Mouse (Mus musculus) ES-E14 (cell line): ENCODE measurements around the gene Aoc2. TPM values are rescaled to one million over a fixed set of nuclear protein-coding genes. Genes with fewer than 3 reads are reported as not detected.
A peak's percentile ranks its signal among the peaks of the same experiment; 100 is the strongest.
"Not testable (repeated sequence)": the region's sequence is repeated elsewhere in the genome, so short reads cannot be mapped to it uniquely, and the experiment has no call there.

Source experiments
- DNase-seq: peaks from one replicate; pipeline ENCODE4 v3.0.0-alpha.2; 2013; ENCODE audit warnings: low read depth, low spot score
- H3K27ac ChIP-seq: 2 replicates; pipeline ENCODE4 v1.5.1; 2012; ENCODE audit warnings: low read depth, mild to moderate bottlenecking, low read length, moderate library complexity, mixed read lengths; ENCODE audit not compliant: poor library complexity, insufficient read depth, severe bottlenecking
- H3K36me3 ChIP-seq: 2 replicates; pipeline ENCODE4 v1.6.1; 2012; ENCODE audit warnings: mild to moderate bottlenecking, low read length, moderate library complexity, mixed read lengths; ENCODE audit not compliant: control insufficient read depth, poor library complexity, insufficient read depth, severe bottlenecking
- H3K4me1 ChIP-seq, 2 experiments: fragments of 150-350 bp in 1 of 2; sonication (generic) in 1 of 2; 2 replicates each; pipeline ENCODE4 v1.6.1; 2012; ENCODE audit warnings: low read length in 2 of 2, mild to moderate bottlenecking in 1 of 2, mixed read lengths in 1 of 2; ENCODE audit not compliant: control insufficient read depth in 2 of 2, insufficient read depth in 2 of 2, poor library complexity in 1 of 2
- H3K4me3 ChIP-seq, 2 experiments: fragments of 150-350 bp in 1 of 2; sonication (generic) in 1 of 2; 2 replicates each; pipeline ENCODE4 v1.5.1; 2012; ENCODE audit warnings: low read length in 2 of 2, low read depth in 1 of 2, mild to moderate bottlenecking in 1 of 2, mixed read lengths in 1 of 2; ENCODE audit not compliant: insufficient read depth in 1 of 2, poor library complexity in 1 of 2, severe bottlenecking in 1 of 2
- H3K9ac ChIP-seq: 2 replicates; pipeline ENCODE4 v1.6.1; 2012; ENCODE audit warnings: low read depth, mild to moderate bottlenecking, low read length, mixed read lengths; ENCODE audit not compliant: poor library complexity, insufficient read depth, severe bottlenecking
- H3K9me3 ChIP-seq: fragments of 150-350 bp; sonication (generic); 2 replicates; pipeline ENCODE4 v1.6.1; 2012; ENCODE audit warnings: low read depth, mild to moderate bottlenecking, low read length; ENCODE audit not compliant: control insufficient read depth, insufficient read depth
- CHD2 ChIP-seq: IDR thresholded peaks from 2 replicates; pipeline ENCODE4 v1.6.1; 2014; ENCODE audit warnings: mild to moderate bottlenecking, low read depth, low read length, inconsistent platforms
- HCFC1 ChIP-seq: IDR thresholded peaks from 2 replicates; pipeline ENCODE4 v1.6.1; 2012; ENCODE audit warnings: low read length, inconsistent platforms, borderline replicate concordance; ENCODE audit not compliant: insufficient read depth
- MAFK ChIP-seq: IDR thresholded peaks from 2 replicates; pipeline ENCODE4 v1.6.1; 2014; ENCODE audit warnings: mild to moderate bottlenecking, low read depth, low read length, inconsistent platforms; ENCODE audit not compliant: insufficient read depth
- ZC3H11A ChIP-seq: IDR thresholded peaks from 2 replicates; pipeline ENCODE4 v1.6.1; 2012; ENCODE audit warnings: low read depth, mild to moderate bottlenecking, inconsistent platforms, low read length, borderline replicate concordance
- ZNF384 ChIP-seq: IDR thresholded peaks from 2 replicates; pipeline ENCODE4 v1.6.1; 2012; ENCODE audit warnings: low read depth, low read length, inconsistent platforms
- in situ Hi-C, 2 experiments: fragments of 600-800 bp; cut with MboI; formaldehyde crosslinking; loops; one replicate each; pipeline ENCODE4 v1.15.1; 2025; ENCODE audit warnings: low sequenced_read_pairs in 2 of 2, inconsistent platforms in 1 of 2; ENCODE audit not compliant: unreplicated experiment in 2 of 2
- total RNA-seq: library from RNA; depleted of rRNA; stranded (reverse); fragments of 300-350 nt; gene quantifications from 2 replicates; pipeline ENCODE4 v1.2.3, GENCODE M21; 2012

Gene Aoc2
- total RNA-seq, 1 experiment: 4.6 TPM

DNA sequence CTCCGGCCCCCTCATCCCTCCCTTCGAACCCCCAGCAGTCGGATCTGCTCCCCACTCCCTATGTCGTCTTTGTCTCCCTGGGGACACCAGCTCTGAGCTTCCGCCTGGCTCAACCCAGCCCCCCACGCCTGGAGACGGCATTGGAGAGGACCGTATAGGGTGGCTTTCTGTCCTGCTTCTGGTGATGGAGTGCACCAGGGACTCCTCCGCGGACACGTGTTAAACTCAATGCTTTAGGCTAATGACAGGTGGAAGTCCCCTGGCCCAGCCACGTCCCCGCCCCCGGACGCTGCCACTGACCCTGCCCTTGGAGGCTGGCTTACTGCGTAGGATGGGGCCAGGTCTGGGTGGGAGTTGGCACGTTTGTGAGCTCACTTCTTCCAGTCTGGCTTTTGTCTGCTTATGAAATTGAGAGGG lies 8.4 kb upstream of the Aoc2 start:
- Histone ChIP-seq H3K9me3 (no peaks in the 10 kb centered on the region), H3K27ac (peak overlapping the region; percentile 96), H3K9ac (peak overlapping the region; percentile 92), H3K4me1 (no peaks in the 10 kb centered on the region; a peak in 1 of 4 replicates), H3K36me3 (peaks cover 27% of the 10 kb centered on the region), H3K4me3 (peak overlapping the region; percentile 81 to 91)
- TF ChIP-seq ZNF384: no peak
- TF ChIP-seq ZC3H11A: no peak
- no peak for TF ChIP-seq MAFK
- TF ChIP-seq HCFC1: no peak
- no peak for TF ChIP-seq CHD2
- DNase-seq: no peak
- in situ Hi-C loops: no loop called here

DNA sequence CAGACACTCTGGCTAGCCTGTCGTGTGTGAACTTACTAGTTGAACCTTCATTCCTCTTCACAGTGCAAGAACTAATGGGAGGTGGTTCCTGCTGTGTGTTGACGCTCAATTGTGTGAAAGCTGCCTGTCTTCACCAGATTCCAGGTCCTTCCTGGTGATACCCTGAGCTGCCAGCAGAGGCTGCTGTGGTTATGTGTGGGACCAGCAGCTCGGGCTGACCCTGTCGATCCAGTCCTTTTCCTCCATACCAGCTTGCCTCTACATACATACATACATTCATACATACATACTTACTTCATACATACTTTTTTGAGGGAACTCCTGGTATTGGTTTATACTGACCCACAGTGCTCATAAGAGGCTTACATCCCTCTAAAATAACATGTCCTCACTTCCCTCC lies 1.3 kb upstream of the Aoc2 start:
- DNase-seq: peak; percentile 65
- in situ Hi-C loops: no loop called here
- no peaks in the 10 kb centered on the region for H3K9me3 ChIP-seq
- TF ChIP-seq CHD2 (no peak), MAFK (no peak), ZC3H11A (peak; percentile 68; the same call in 1 of the 2 replicates), ZNF384 (no peak), HCFC1 (no peak)
- H3K4me1 ChIP-seq: peaks cover 5 to 10% of the 10 kb centered on the region in 2 experiments; a peak in 3 of 4 replicates
- H3K4me3 ChIP-seq: no peak overlapping the region
- no peak overlapping the region for H3K9ac ChIP-seq
- no peak overlapping the region for H3K27ac ChIP-seq
- peaks cover 55% of the 10 kb centered on the region for H3K36me3 ChIP-seq

DNA sequence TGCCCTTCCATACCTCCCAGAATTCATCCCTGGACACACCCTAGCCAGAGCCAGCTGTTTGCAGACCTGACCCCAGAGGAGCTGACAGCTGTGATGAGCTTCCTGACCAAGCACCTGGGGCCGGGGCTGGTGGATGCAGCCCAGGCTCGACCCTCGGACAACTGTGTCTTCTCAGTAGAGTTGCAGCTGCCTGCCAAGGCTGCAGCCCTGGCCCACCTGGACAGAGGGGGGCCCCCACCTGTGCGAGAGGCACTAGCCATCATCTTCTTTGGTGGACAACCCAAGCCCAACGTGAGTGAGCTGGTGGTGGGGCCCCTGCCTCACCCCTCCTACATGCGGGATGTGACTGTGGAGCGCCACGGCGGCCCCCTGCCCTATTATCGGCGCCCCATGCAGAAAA lies 338 bp downstream of the Aoc2 start:
- H3K9ac ChIP-seq, DNase-seq, in situ Hi-C loops, H3K4me3 ChIP-seq, H3K27ac ChIP-seq, H3K9me3 ChIP-seq: not testable (repeated sequence)
- peaks cover 43% of the 10 kb centered on the region for H3K36me3 ChIP-seq
- H3K4me1 ChIP-seq: peaks cover 5 to 10% of the 10 kb centered on the region in 2 experiments; a peak in 3 of 4 replicates

DNA sequence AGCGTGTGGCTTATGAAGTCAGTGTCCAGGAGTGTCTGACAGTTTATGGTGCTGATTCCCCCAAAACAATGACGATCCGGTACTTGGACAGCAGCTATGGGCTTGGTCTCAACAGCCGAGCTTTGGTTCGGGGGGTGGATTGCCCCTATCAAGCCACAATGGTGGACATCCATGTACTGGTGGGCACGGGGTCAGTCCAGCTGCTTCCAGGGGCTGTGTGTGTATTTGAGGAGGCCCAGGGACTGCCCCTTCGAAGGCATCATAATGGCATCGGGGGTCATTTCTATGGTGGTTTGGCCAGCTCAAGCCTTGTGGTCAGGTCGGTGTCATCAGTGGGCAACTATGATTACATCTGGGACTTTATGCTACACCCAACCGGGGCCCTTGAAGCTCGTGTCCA lies 1.3 kb downstream of the Aoc2 start:
- H3K36me3 ChIP-seq: peaks cover 35% of the 10 kb centered on the region

DNA sequence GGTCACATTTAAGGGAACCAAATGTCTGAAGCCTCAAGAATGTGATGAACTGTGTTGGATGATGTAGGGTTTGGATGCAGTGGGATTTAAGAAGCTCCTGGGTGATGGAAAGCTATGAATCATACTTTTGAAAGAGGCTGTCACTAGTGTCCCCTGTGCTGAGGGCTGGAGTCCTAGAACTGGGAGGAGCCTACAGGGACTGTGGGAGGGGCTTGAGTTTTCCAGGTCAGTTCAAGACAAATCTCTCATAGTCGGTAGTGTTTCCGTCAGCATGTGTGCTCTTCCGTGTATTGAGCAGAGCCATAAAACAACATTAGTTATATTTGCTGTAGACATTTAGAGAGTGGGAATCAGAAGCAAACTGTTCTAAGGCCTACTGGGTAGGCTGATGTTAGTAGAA lies 2.4 kb downstream of the Aoc2 start:
- peaks cover 26% of the 10 kb centered on the region for H3K36me3 ChIP-seq
- H3K9me3 ChIP-seq: no peaks in the 10 kb centered on the region
- H3K4me1 ChIP-seq: peaks cover 5 to 16% of the 10 kb centered on the region in 2 experiments; a peak in 3 of 4 replicates
- in situ Hi-C loops: no loop called here
- no peak overlapping the region for H3K9ac ChIP-seq
- no peak overlapping the region for H3K4me3 ChIP-seq
- no peak for TF ChIP-seq HCFC1
- no peak for TF ChIP-seq MAFK
- no peak for TF ChIP-seq CHD2
- TF ChIP-seq ZNF384: no peak
- TF ChIP-seq ZC3H11A: no peak
- H3K27ac ChIP-seq: no peak overlapping the region
- no peak for DNase-seq

More for the DNA sequence above, 1.3 kb downstream of the Aoc2 start:
- Histone ChIP-seq H3K4me3 (no peak overlapping the region), H3K9ac (no peak overlapping the region), H3K27ac (no peak overlapping the region), H3K9me3 (no peaks in the 10 kb centered on the region), H3K4me1 (peaks cover 5 to 16% of the 10 kb centered on the region in 2 experiments; a peak in 3 of 4 replicates)
- TF ChIP-seq ZNF384 (no peak), MAFK (no peak)
- no peak for DNase-seq
- in situ Hi-C loops: no loop called here
